Mouse (Mus musculus) frontal cortex, adult (tissue): Measurements from ENCODE around the gene Chac1.

Experiments
- ATAC-seq: cut with Nextera tagmentation; 2 replicates; pipeline ENCODE4 v1.9.2; 2017; ENCODE audit warnings: mild to moderate bottlenecking, moderate library complexity, mixed read lengths; ENCODE audit not compliant: low TSS enrichment

Gene Chac1

DNA sequence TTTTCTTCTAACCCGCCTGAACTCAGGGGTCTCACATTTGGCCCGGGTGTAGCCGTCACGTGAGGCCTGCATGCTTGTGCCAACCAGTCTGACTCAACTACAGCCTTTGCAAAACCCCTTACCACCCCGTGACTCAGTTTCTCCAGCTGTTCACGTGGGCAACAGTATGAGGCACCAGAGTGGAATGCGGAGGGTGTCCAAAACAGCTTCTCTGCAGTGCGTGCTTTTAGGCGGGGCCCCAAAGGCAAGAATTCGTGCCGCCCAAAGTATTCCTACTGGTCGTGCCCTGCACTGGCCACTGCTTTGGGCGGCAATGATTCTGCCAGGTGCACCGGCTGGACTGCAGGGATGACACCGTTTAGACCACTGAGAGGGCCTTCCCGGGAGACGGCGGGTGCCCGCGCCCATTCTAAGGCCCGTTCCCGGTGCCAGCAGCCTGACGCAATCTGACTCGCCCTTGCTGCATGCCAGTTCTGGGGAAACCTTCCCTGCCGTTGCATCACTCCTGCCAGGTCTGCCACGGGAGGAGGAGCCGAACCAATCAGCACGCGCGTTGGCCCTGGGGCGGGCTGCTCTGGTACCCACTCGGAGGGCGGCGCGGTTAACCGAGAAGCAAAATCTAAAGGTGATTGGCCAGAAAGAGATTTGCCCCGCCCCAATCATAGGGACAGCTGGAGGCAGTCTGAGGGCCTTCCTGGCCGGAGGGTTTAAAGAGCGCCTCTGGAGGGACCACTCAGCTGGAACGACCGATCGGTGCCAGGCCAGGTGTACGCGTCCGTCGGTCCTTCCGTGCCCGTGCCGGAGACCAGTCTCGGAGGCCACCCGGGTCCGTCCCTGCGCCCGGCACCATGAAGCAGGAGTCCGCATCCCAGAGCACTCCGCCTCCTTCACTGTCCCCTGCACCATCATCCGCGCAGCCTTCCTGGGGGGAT is at the start of gene Chac1:
Chac1 (plus strand) TSS at position 675 of the 932 bp plus-strand sequence.
- ATAC-seq, result peak; percentile 99

DNA sequence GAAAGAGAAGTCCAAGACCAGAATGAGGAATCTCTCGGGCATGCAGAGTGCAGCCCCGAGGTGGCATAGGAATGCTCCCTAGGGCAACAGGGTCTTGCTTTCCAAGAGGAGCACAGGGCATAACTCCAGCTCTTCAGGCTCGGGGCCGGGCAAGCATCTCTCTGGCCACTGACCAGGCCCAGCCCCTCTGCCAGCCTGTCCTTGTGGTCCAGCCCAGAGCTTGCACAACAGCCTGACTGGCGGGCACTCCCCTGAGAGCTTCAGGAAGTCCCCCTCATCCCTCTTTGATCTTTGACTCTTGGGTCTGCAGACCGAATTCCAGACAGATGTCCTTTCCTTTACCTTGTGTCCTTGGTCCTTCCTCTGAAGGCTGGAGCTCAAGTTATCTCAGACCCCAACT is 48.2 kb upstream of the Chac1 start:
- no peak for ATAC-seq

DNA sequence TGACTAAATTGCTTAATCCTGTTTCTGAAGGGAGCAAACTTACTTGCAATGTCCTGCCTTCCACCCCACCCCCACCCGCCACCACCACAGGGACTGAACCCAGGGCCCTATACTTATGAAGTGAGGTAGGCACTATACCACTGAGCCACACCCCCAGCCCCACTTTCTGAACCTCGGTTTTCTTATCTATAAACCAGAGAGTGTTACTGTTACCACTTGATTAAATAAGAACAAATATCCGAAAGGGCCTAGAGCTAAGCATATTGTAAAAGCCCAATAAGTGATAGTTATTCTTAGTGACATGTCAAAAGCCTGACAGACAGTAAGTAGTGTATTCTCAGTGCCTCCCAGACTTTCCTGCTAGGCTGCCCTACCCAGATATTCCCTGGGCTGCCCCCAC is 46.6 kb upstream of the Chac1 start:
- no peak for ATAC-seq

DNA sequence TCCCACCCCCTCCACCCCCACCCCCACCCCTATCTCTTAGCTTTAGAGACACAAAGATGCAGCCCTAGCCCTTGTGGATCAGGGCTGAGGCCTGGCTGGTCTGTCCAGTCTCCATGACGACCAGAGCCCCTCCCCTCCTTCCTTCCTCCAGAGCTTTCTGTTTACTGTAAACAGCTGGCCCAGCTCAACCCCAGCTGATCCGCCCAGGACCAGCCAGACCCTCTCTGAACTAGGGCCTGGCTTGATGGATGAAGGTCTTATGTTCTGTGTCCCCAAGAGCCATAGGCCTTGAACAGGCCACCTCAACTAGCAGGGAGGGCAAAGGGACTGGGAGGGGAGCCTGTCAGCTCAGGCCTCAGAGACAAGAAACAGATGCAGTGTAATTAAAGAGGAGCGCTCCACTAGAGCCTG is 46.2 kb upstream of the Chac1 start:
- ATAC-seq, result no peak

DNA sequence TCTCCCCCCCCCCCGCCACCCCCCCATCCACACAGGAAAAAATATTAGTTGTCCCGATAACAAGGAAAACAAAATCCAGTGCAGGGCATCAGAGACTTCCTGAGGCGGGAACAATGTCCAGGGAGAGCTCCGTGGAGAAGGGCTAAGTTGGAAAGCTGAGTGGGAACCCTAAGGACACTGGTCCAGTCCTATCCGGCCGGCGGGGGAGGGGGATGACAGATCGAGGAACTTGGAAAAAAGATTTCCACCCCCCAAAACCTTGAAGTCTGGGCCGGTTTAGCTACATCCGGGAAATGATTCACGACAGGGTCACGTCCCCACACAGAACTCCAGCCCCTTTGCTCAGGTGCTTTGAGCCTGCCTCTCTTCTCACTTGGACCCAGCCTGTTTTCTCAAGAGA is 39.5 kb upstream of the Chac1 start:
- ATAC-seq, result no peak

GRCm38 (mm10) chr2:119312380-119312958 is 38.6 kb upstream of the Chac1 start:
- no peak for ATAC-seq

- no peak for ATAC-seq
Observed at GRCm38 (mm10) chr2:119313780-119314479, 37.1 kb upstream of the Chac1 start.

GRCm38 (mm10) chr2:119314742-119315310 is 36.2 kb upstream of the Chac1 start:
- ATAC-seq, result 0 out of 2 replicates have a peak, but pooled peaks have one; percentile 34

DNA sequence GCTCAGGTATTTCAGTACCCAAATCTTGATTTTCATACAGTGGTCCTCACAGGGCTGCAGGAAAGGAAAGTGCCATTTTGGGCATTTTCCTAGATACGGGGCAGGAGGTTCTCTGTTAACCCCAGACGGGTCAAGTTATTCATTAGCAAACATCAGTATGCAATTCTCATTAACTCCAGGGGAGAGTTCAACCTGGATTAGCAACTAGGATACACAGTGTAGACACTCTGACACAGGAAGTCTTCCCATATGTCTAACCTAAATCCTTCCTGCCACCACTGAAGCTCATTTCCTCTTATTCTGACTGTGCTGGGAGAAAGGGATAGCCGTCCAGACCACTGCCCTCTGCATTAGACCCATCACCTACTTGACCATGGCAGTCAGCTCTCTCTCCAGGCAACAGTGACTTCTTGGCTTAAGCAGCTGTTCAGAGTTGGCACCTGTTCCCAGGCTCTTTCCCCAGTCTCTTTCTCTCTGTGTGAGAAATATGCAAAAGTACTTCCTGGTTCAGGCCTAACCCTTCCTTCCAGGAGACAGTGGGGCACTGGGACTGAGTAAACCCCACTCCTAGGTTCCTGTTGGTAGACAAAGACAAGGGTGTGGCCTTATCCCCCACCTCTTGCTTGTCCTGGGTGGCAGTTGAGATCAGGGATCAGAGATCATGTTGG is 32.9 kb upstream of the Chac1 start:
- ATAC-seq, result no peak

GRCm38 (mm10) chr2:119320571-119320970 is 30.5 kb upstream of the Chac1 start:
- no peak for ATAC-seq

DNA sequence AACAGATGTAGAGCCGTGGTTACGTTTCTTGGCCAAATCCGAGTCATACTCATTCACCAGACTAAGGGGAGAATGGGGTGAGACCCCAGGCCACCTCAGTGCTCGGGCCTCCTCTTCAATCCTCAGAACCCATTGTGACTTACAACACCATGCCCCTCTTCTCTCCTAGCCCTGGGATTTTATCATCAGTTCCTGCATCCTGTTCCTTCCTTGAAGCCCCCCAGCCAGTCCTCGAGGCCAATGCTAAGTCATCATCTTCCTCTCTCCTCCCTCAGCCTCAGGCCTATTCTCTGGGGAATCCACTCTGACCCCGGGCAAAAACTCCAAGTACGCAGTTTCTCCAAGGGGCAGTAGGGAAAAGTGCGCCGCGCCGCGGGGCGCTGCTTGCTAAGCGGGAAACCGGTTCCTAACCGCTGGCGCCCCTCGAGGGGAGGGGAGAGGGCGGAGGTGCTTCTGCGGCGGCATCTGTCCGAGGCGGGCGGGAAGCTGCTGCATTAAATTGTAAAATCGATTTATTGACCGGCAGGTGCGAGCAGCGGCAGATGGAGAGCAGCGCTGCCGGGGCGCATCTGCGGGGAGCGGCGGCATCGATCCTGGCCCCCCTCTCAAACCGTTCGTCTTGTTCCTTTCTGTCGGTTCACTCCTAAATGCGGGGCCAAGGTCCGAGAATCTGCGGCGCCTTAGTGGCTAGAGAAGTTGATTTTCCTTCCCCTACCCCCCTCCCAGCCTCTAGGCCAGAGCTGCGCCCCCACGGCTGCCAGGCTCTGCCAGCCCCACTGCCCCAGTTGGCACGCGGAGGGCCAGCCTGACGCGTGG is 29.1 kb upstream of the Chac1 start:
- no peak; the same call in 1 of the 2 replicates for ATAC-seq

DNA sequence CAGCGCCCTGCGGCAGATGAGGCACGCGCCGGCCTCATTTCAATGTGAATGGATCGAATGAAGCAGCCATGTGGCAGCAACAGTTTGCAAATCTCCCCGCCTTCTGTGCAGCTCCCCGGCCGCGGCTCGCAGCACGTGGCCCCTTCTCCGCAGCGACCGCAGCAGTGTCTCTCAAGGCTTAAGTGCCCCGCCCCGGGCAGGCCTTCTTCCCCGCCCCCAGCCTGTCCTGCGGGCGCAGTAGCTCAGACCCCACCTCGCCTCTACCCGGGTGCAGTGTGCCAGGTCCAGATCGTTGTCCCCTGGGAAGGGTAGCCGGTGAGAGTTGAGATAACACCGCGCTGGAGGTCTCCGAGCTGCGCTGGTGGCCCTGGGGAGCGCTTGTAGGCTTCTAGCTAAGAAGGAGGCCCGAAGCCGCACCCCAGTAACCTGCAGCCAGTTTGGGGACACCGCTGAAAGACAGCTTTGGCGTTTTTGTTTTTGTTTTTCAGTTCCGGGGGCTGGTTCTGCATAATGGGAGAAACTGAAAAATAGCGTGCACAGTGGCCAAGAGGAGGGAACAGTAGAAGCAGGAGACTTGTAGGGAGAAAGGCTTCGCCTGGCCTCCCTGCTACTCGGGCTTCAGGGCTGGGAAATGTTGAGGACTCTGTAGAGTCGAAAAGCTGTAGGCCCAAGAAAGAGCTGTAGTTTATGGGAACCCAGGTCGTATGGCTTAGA is 28.3 kb upstream of the Chac1 start:
- ATAC-seq, result peak; percentile 33; the same call in 1 of the 2 replicates

DNA sequence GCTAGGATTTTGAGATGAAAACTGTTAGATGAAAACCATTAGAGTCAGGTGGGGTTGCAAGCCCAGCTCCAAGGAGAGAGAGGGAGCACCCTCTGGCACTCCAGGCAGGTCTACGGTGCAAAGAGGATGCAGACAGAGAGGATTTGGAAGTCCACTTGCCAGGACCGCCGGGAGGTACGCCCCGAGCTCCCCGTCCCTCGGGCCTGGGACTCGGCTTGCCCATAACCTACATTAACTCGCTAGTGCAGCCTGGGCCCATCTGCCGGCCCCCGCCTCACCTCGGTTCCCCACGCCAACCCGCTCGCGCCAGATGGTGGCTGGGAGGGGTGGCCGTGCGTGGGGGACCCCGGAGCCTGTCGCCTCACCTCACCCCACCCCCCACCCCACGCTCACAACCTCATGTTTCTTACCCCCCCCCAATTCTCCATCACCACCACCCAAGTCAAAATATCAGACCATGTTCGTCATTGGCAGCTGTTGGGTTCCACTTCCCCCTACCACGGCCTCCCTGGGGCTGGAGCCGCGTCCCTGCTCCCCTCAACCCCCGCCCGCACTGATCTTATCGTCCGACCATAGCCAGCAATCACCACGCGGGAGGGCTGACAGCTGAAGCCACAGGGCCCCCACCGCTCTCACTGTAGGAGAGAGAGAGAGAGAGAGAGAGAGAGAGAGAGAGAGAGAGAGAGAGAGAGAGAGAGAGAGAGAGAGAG is 27.0 kb upstream of the Chac1 start:
- no peak for ATAC-seq

DNA sequence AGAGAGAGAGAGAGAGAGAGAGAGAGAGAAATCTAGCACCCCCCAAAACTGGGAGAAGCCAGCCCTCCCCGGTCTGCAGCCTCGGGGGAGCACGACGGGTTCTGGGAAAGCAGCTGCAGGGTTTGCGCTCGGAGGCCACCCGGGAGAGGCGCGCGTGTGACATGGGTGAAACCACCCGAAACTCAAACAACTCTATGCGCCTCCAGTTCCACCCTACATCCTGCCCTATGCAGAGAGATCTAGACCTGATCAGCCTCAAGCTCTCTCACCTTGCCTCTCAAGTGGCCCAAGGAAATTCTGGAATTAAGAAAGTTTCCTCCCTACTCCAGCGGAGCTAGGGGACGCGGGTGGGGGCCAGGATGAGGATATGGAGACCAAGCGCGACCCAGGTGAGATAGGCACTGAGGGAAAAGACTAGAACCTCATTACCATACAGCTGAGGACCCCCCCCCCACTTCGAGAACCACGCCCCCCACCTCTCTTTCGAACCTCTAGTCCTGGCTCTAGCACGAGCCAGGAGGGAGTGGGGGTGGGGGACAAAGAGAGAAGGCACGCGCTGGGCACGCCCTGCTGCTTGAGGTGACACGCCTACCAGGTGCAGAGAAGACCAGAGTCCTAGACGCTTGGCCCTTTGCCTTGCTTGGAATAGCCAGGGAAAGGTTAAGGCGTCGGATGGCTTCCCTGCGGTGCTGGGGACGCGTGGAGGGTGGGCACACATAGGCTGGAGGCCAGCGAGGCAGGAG is 26.3 kb upstream of the Chac1 start:
- ATAC-seq, result no peak

DNA sequence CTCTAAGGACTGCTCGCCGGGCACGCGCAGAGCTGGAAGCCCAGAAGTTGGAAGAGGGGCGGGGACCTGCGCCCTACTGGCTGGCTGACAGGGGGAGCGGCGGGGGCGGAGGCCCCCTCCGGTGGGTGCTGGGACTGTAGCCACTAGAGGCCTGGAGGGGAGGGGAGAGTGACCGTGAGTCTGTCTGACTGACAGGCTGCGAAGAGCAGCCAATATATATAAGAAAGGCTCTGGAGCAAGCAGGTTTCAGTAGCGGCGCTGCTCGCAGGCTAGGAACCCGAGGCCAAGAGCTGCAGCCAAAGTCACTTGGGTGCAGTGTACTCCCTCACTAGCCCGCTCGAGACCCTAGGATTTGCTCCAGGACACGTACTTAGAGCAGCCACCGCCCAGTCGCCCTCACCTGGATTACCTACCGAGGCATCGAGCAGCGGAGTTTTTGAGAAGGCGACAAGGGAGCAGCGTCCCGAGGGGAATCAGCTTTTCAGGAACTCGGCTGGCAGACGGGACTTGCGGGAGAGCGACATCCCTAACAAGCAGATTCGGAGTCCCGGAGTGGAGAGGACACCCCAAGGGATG is 25.4 kb upstream of the Chac1 start, which contains the start of gene Dll4:
Dll4 (plus strand) TSS at position 217 of the 576 bp plus-strand sequence.
- peak; percentile 8; the same call in 1 of the 2 replicates for ATAC-seq

DNA sequence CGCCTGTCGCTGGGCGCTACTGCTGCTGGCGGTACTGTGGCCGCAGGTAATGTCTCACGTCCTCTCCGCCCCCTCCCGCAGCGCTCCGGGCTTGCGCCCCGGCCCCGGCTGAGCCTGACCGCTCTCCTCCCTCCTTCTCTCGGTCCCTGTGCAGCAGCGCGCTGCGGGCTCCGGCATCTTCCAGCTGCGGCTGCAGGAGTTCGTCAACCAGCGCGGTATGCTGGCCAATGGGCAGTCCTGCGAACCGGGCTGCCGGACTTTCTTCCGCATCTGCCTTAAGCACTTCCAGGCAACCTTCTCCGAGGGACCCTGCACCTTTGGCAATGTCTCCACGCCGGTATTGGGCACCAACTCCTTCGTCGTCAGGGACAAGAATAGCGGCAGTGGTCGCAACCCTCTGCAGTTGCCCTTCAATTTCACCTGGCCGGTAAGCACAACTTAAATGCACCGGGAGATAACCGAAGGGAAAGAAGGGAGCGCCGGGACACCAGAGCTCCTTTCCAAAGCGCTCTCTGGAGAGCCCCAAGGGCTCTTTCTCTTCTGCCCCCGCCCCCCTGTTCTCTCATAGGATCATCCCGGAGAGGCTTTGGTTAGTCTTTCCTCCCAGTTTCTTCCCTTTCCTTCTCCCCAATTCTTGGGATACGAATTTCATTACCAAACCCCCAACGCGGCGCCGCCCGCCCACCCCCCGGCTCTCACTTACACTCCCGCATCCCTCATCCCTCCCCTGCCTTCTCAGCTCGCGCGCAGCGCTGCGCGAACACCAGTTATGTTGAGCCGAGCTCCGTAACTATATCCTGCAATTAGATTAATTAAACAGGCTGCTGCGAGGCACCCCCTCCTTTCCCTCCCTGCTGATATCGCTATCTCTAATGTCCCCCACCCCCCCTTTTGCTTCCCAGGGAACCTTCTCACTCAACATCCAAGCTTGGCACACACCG is 24.6 kb upstream of the Chac1 start:
- ATAC-seq, result peak; percentile 7; the same call in 1 of the 2 replicates

GRCm38 (mm10) chr2:119327102-119327480 is 23.9 kb upstream of the Chac1 start:
- no peak for ATAC-seq
